Mouse (Mus musculus): ENCODE measurements at regions not wholly inside any gene's neighbourhood (a gene's known extent, or its start where the extent isn't known, plus 50 kb on each side); places are given as distances from the start of the nearest gene placed in this dataset.
A peak's percentile ranks its signal among the peaks of the same experiment; 100 is the strongest.
"Not testable (repeated sequence)": the region's sequence is repeated elsewhere in the genome, so short reads cannot be mapped to it uniquely, and the experiment has no call there.

- peak; percentile 35 for DNase-seq (ENCODE audit: low read depth, low spot score)
Measured at GRCm38 (mm10) chr11:14136142-14136541, 462.9 kb upstream of the Pom121l12 start.

- DNase-seq (ENCODE audit: low read depth, low spot score): not testable (repeated sequence)
Measured at GRCm38 (mm10) chr11:14142376-14142775, 456.7 kb upstream of the Pom121l12 start.

- no peak for DNase-seq (ENCODE audit: low read depth, low spot score)
Measured at GRCm38 (mm10) chr11:14147639-14148038, 451.4 kb upstream of the Pom121l12 start.

- no peak for DNase-seq (ENCODE audit: low read depth, low spot score)
Measured at GRCm38 (mm10) chr11:14159366-14159765, 439.7 kb upstream of the Pom121l12 start.

GRCm38 (mm10) chr11:14169478-14169877 lies 429.6 kb upstream of the Pom121l12 start:
- DNase-seq (ENCODE audit: low read depth, low spot score): no peak

GRCm38 (mm10) chr11:14174594-14174993 lies 424.5 kb upstream of the Pom121l12 start:
- no peak for DNase-seq (ENCODE audit: low read depth, low spot score)

GRCm38 (mm10) chr11:14182020-14182419 lies 417.1 kb upstream of the Pom121l12 start:
- peak; percentile 78 for DNase-seq (ENCODE audit: low read depth, low spot score)

- no peak for DNase-seq (ENCODE audit: low read depth, low spot score)
Measured at GRCm38 (mm10) chr11:14182466-14182865, 416.6 kb upstream of the Pom121l12 start.

- DNase-seq (ENCODE audit: low read depth, low spot score): no peak
Measured at GRCm38 (mm10) chr11:14183258-14183968, 415.7 kb upstream of the Pom121l12 start.

GRCm38 (mm10) chr11:14195081-14195480 lies 404.0 kb upstream of the Pom121l12 start:
- no peak for DNase-seq (ENCODE audit: low read depth, low spot score)

Measured in brain, adult 2 months (tissue).